Mouse (Mus musculus): ENCODE measurements around the gene Polr2a.

DNA sequence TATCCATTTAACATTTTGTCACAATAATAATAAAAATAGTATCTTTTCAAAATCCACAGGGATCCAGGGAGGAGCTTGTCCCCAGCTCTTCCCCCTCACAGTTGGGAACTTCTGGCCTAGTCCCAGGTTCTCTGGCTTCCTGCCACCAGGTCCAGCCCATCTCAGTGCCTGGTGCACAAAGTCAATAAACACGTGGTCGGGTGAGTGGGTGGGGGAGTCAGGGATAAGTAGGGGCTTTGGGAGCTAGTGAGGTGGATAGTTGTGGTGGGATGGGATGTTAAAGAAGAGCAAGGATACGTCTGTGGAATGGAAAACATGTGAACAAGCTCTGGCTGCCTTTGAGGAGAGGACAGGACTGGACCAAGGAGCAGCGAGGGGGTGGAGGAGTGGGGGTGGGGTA is 72.1 kb downstream of the Polr2a start:
- no peak for TF ChIP-seq CTCF (IDR thresholded peaks at IDR 0.05; ENCODE audit: low read depth)
- no peak for TF ChIP-seq EP300 (IDR thresholded peaks at IDR 0.05; ENCODE audit: low read depth)
